ENCODE assay signal across 9 mouse cellular contexts in the genomic region with DNA sequence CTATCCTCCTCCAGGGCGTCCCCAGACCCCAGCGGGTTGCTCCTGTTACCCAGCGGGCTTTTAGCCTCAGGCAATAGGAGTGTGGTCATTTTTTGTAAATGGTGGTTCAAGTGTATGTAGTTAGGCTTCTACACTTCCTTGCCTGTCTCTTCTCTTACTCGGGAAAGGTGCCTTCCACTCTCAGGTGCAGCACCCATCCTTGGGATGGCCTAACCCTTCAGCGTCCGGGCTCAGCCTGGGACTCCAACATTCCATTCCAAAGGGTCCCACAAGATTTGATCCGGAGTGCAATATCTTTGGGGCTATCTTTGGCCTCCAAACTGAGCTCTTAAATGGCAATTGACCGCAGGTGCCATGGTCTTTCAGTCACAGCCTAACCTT.
DNase-seq lines count a peak whose midpoint lies in the region; ATAC-seq lines count a peak whose summit lies in the region.
"Had no signal": no experiment of that assay in that cellular context is flagged by ENCODE, and none has a peak within 500 bp of the region (broad histone marks: within the 10 kb centered on the region; RNA-seq: fewer than 3 reads in every experiment).

No protein-coding gene starts in this region.

- H3K36me3 ChIP-seq in kidney, embryonic 16.5 days (ENCODE audit: insufficient read depth, low read length): no peaks in the 10 kb centered on the region
- no peaks in the 10 kb centered on the region for H3K36me3 ChIP-seq in embryonic facial prominence, embryonic 14.5 days (ENCODE audit: control insufficient read depth, insufficient read depth, low read length)
- no peaks in the 10 kb centered on the region for H3K36me3 ChIP-seq in hindbrain, embryonic 16.5 days (ENCODE audit: control insufficient read depth, insufficient read depth, low read length)
- H3K36me3 ChIP-seq in neural tube, embryonic 12.5 days: no peaks in the 10 kb centered on the region

- intact Hi-C loops in left cerebral cortex, postnatal 4 days (cut with DNase I): loop anchor here (10.0 kb wide), 1 partner anchor 602 kb away; no protein-coding TSS in a partner anchor

- H3K27ac ChIP-seq in kidney, embryonic 16.5 days (ENCODE audit: low read length): no peak overlapping the region
- H3K27ac ChIP-seq in embryonic facial prominence, embryonic 14.5 days (replicated peaks; ENCODE audit: low read depth, low read length): no peak overlapping the region
- peak overlapping the region; percentile 82 for H3K27ac ChIP-seq in hindbrain, embryonic 16.5 days (ENCODE audit: low read depth, low read length)
- H3K27ac ChIP-seq in neural tube, embryonic 12.5 days: no peak overlapping the region

- ATAC-seq in kidney, embryonic 16.5 days (ENCODE audit: low FRiP score, low TSS enrichment): no peak
- ATAC-seq in embryonic facial prominence, embryonic 14.5 days (ENCODE audit: low read depth): no peak
- ATAC-seq in hindbrain, embryonic 16.5 days: peak; percentile 59
- peak; percentile 58 for ATAC-seq in neural tube, embryonic 12.5 days (ENCODE audit: low FRiP score, low read depth)
- ATAC-seq in inflammation-experienced regulatory T-cells, adult 6 months: no peak
- ATAC-seq in megakaryocyte, adult 5-6 weeks (ENCODE audit: poor library complexity, severe bottlenecking): no peak

- no peak overlapping the region for H3K9ac ChIP-seq in kidney, embryonic 16.5 days (replicated peaks; ENCODE audit: low read length)
- peak overlapping the region; percentile 60; the same call in 1 of the 2 replicates for H3K9ac ChIP-seq in embryonic facial prominence, embryonic 14.5 days (ENCODE audit: low read depth, low read length)
- H3K9ac ChIP-seq in hindbrain, embryonic 16.5 days (ENCODE audit: low read depth, low read length): peak overlapping the region; percentile 75
- H3K9ac ChIP-seq in neural tube, embryonic 12.5 days: peak overlapping the region; percentile 51; the same call in 1 of the 2 replicates

- WGBS in kidney, embryonic 16.5 days: 5% methylated on average over 8 of the region's 8 CpGs
- WGBS in embryonic facial prominence, embryonic 14.5 days: 2% methylated on average over 8 of the region's 8 CpGs
- under 1% methylated on average over 8 of the region's 8 CpGs for WGBS in hindbrain, embryonic 16.5 days
- WGBS in neural tube, embryonic 12.5 days: 2% methylated on average over 8 of the region's 8 CpGs

- H3K27me3 ChIP-seq in kidney, embryonic 16.5 days (ENCODE audit: insufficient read depth, low read length): peaks cover 34% of the 10 kb centered on the region
- peaks cover 45% of the 10 kb centered on the region for H3K27me3 ChIP-seq in embryonic facial prominence, embryonic 14.5 days (replicated peaks; ENCODE audit: control insufficient read depth, insufficient read depth, low read length)
- H3K27me3 ChIP-seq in hindbrain, embryonic 16.5 days (replicated peaks; ENCODE audit: control insufficient read depth, insufficient read depth, low read length): no peaks in the 10 kb centered on the region
- 0 out of 2 replicates have a peak, but pooled peaks cover 12% of the 10 kb centered on the region for H3K27me3 ChIP-seq in neural tube, embryonic 12.5 days (replicated peaks)

- H3K4me1 ChIP-seq in kidney, embryonic 16.5 days (ENCODE audit: insufficient read depth, low read length): peaks cover 15% of the 10 kb centered on the region; the same call in 1 of the 2 replicates
- no peaks in the 10 kb centered on the region for H3K4me1 ChIP-seq in embryonic facial prominence, embryonic 14.5 days (ENCODE audit: control insufficient read depth, insufficient read depth, low read length)
- H3K4me1 ChIP-seq in hindbrain, embryonic 16.5 days (ENCODE audit: control insufficient read depth, insufficient read depth, low read depth, low read length): peaks cover 8% of the 10 kb centered on the region
- peaks cover 12% of the 10 kb centered on the region for H3K4me1 ChIP-seq in neural tube, embryonic 12.5 days

- no peak for DNase-seq in kidney, postnatal 36 days
- no peak for DNase-seq in embryonic facial prominence, embryonic 14.5 days (ENCODE audit: low spot score)
- DNase-seq in left cerebral cortex, postnatal 4 days: no peak

- H3K4me2 ChIP-seq in kidney, embryonic 16.5 days (replicated peaks; ENCODE audit: low read depth, low read length): peak overlapping the region; percentile 99
- H3K4me2 ChIP-seq in embryonic facial prominence, embryonic 14.5 days (ENCODE audit: low read depth, low read length): peak overlapping the region; percentile 100
- H3K4me2 ChIP-seq in hindbrain, embryonic 16.5 days (ENCODE audit: low read length): peak overlapping the region; percentile 95
- peak overlapping the region; percentile 99 for H3K4me2 ChIP-seq in neural tube, embryonic 12.5 days (replicated peaks)

- H3K9me3 ChIP-seq in kidney, embryonic 16.5 days (ENCODE audit: low read length): no peaks in the 10 kb centered on the region
- no peaks in the 10 kb centered on the region for H3K9me3 ChIP-seq in embryonic facial prominence, embryonic 14.5 days (ENCODE audit: control insufficient read depth, low read length)
- no peaks in the 10 kb centered on the region for H3K9me3 ChIP-seq in hindbrain, embryonic 16.5 days (ENCODE audit: control insufficient read depth, low read length)
- H3K9me3 ChIP-seq in neural tube, embryonic 12.5 days: no peaks in the 10 kb centered on the region

- peak overlapping the region; percentile 59 for H3K4me3 ChIP-seq in kidney, embryonic 16.5 days (ENCODE audit: low read length)
- peak overlapping the region; percentile 61 for H3K4me3 ChIP-seq in embryonic facial prominence, embryonic 14.5 days (ENCODE audit: low read depth, low read length)
- H3K4me3 ChIP-seq in hindbrain, embryonic 16.5 days (ENCODE audit: low read length): peak overlapping the region; percentile 82
- peak overlapping the region; percentile 68 for H3K4me3 ChIP-seq in neural tube, embryonic 12.5 days
- H3K4me3 ChIP-seq: myocyte had no signal

Comparison
In these comparisons a context has a peak if more than half of its experiments do, and no peak if none do; other contexts are left out.
1. ATAC-seq: peak in hindbrain, embryonic 16.5 days (single experiment) and neural tube, embryonic 12.5 days (single experiment); none in kidney, embryonic 16.5 days (single experiment), embryonic facial prominence, embryonic 14.5 days (single experiment), inflammation-experienced regulatory T-cells, adult 6 months (single experiment) and megakaryocyte, adult 5-6 weeks (single experiment).
2. Peak in every context shown above with its lines, with median percentiles within 50 percentile points of each other: H3K4me2 ChIP-seq and H3K4me3 ChIP-seq.